Mouse (Mus musculus) heart, embryonic 14.5 days (tissue): Measurements from ENCODE around the gene Slc29a4. TPM values are rescaled to one million over a fixed set of nuclear protein-coding genes. Genes with fewer than 3 reads are reported as not detected.

Experiments used
- ATAC-seq: fragments of 200-750 bp; cut with Nextera tagmentation; 2 replicates; pipeline ENCODE4 v1.8.0; 2017; ENCODE audit warnings: low read depth, moderate TSS enrichment; ENCODE audit not compliant: insufficient number of reproducible peaks, insufficient read depth, low FRiP score
- H3K27ac ChIP-seq, 2 experiments: fragments of 200-500 bp in 1 of 2; fragments of 300-500 bp in 1 of 2; sonication (generic) in 1 of 2; replicated peaks in 1 of 2; 2 replicates each; pipeline ENCODE4 v1.5.1; 2012 to 2014; ENCODE audit warnings: low read depth in 2 of 2, low read length in 2 of 2, control low read depth in 1 of 2, mild to moderate bottlenecking in 1 of 2, mixed read lengths in 1 of 2; ENCODE audit not compliant: control insufficient read depth in 1 of 2, insufficient read depth in 1 of 2
- H3K27me3 ChIP-seq: fragments of 300-500 bp; sonication (generic); 2 replicates; pipeline ENCODE4 v1.6.1; 2014; ENCODE audit warnings: mild to moderate bottlenecking, low read length, control low read depth; ENCODE audit not compliant: control insufficient read depth, insufficient read depth
- H3K36me3 ChIP-seq: fragments of 300-500 bp; sonication (generic); 2 replicates; pipeline ENCODE4 v1.6.1; 2014; ENCODE audit warnings: mild to moderate bottlenecking, control low read depth, low read length, mixed read lengths; ENCODE audit not compliant: control insufficient read depth, insufficient read depth
- H3K4me1 ChIP-seq, 2 experiments: fragments of 200-500 bp in 1 of 2; fragments of 300-500 bp in 1 of 2; sonication (generic) in 1 of 2; 2 replicates each; pipeline ENCODE4 v1.6.1; 2012 to 2014; ENCODE audit warnings: low read length in 2 of 2, control low read depth in 1 of 2, mixed read lengths in 1 of 2; ENCODE audit not compliant: control insufficient read depth in 2 of 2, insufficient read depth in 2 of 2
- H3K4me2 ChIP-seq: fragments of 300-500 bp; sonication (generic); 2 replicates; pipeline ENCODE4 v1.6.1; 2014; ENCODE audit warnings: mild to moderate bottlenecking, low read length
- H3K4me3 ChIP-seq, 2 experiments: fragments of 200-500 bp in 1 of 2; fragments of 300-500 bp in 1 of 2; sonication (generic) in 1 of 2; 2 replicates each; pipeline ENCODE4 v1.5.1; 2012 to 2014; ENCODE audit warnings: low read length in 2 of 2, mild to moderate bottlenecking in 2 of 2, control low read depth in 1 of 2, low read depth in 1 of 2, moderate library complexity in 1 of 2; ENCODE audit not compliant: control insufficient read depth in 1 of 2, insufficient read depth in 1 of 2
- H3K9ac ChIP-seq: fragments of 300-500 bp; sonication (generic); 2 replicates; pipeline ENCODE4 v1.6.1; 2014; ENCODE audit warnings: mild to moderate bottlenecking, low read length
- H3K9me3 ChIP-seq: fragments of 300-500 bp; sonication (generic); 2 replicates; pipeline ENCODE4 v1.6.1; 2016; ENCODE audit warnings: low read length, control low read depth; ENCODE audit not compliant: control insufficient read depth
- WGBS: fragments of 180-500 bp; shearing (Covaris S2); extraction: QIAGEN DNeasy Blood & Tissue Kit; methylation state at CpG from one replicate; pipeline ENCODE4 v1.1.7; 2014; 5-methylcytosine and 5-hydroxymethylcytosine counted together
- polyA plus RNA-seq: library from polyadenylated mRNA; unstranded; fragments of >200 nt; fragmentation: Nextera tagmentation; extraction: Ambion mirVana; gene quantifications from 2 replicates; pipeline ENCODE4 v1.2.1, GENCODE M21; 2014

The Slc29a4 gene
- 1.0 and 1.7 TPM in 2 replicates for polyA plus RNA-seq

GRCm38 (mm10) chr5:142692248-142692647 is at the start of gene Slc29a4:
Gene Slc29a4 (plus strand): TSS chr5:142692512.
- H3K4me3 ChIP-seq: no peak within 1 kb of the TSS
- no peak within 1 kb of the TSS for H3K4me2 ChIP-seq
- no peaks in the 10 kb centered on the region for H3K9me3 ChIP-seq
- H3K27me3 ChIP-seq: peaks cover 11% of the 10 kb centered on the region; the same call in 1 of the 2 replicates
- no peak for ATAC-seq
- H3K36me3 ChIP-seq: no peaks in the 10 kb centered on the region
- no peak within 1 kb of the TSS for H3K9ac ChIP-seq
- WGBS: 55% methylated on average over 14 of the region's 14 CpGs
- no peak within 1 kb of the TSS for H3K27ac ChIP-seq
- no peaks in the 10 kb centered on the region for H3K4me1 ChIP-seq

DNA sequence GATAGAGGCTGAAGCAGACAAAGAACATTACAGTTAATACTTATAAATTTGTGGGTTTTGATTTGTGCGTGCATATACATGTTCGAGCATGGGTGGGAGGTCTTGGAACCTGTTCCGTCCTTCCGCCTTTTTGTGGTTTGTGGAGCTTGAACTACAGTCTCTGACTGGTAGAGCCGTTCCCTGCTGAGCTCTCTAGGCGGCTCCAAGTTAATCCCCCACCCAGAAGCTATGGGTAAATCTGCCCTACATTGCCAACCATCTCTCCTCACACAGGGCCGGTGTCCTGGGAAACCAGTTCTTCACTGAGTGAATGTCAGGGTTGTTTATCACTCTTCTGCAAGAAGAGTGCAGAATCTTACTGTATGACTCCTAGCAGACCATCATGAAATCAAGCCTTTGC is 44.1 kb upstream of the Slc29a4 start:
- no peaks in the 10 kb centered on the region for H3K27me3 ChIP-seq
- no peak for ATAC-seq
- H3K4me1 ChIP-seq: no peaks in the 10 kb centered on the region
- no peak overlapping the region for H3K4me2 ChIP-seq
- no peak overlapping the region for H3K9ac ChIP-seq
- H3K27ac ChIP-seq: no peak overlapping the region
- WGBS: 79% methylated on average over 7 of the region's 7 CpGs
- no peak overlapping the region for H3K4me3 ChIP-seq
- H3K9me3 ChIP-seq: peaks cover 6% of the 10 kb centered on the region; the same call in 1 of the 2 replicates
- H3K36me3 ChIP-seq: 0 out of 2 replicates have a peak, but pooled peaks cover 13% of the 10 kb centered on the region

GRCm38 (mm10) chr5:142649460-142650050 is 42.8 kb upstream of the Slc29a4 start:
- Histone ChIP-seq H3K27me3 (no peaks in the 10 kb centered on the region), H3K27ac (no peak overlapping the region), H3K4me3 (no peak overlapping the region), H3K4me2 (no peak overlapping the region), H3K4me1 (no peaks in the 10 kb centered on the region), H3K36me3 (0 out of 2 replicates have a peak, but pooled peaks cover 11% of the 10 kb centered on the region), H3K9me3 (peaks cover 5% of the 10 kb centered on the region; the same call in 1 of the 2 replicates), H3K9ac (no peak overlapping the region)
- no peak for ATAC-seq
- WGBS: 87% methylated on average over 4 of the region's 4 CpGs

GRCm38 (mm10) chr5:142650390-142650789 is 41.9 kb upstream of the Slc29a4 start:
- Histone ChIP-seq H3K4me3 (no peak overlapping the region), H3K9ac (no peak overlapping the region), H3K4me1 (no peaks in the 10 kb centered on the region), H3K36me3 (0 out of 2 replicates have a peak, but pooled peaks cover 17% of the 10 kb centered on the region), H3K9me3 (no peaks in the 10 kb centered on the region), H3K27me3 (no peaks in the 10 kb centered on the region), H3K27ac (no peak overlapping the region), H3K4me2 (no peak overlapping the region)
- WGBS: 46% methylated on average over 3 of the region's 3 CpGs
- no peak for ATAC-seq

GRCm38 (mm10) chr5:142650794-142651497 is 41.4 kb upstream of the Slc29a4 start:
- no peaks in the 10 kb centered on the region for H3K27me3 ChIP-seq
- no peak overlapping the region for H3K9ac ChIP-seq
- H3K36me3 ChIP-seq: peaks cover 21% of the 10 kb centered on the region
- no peaks in the 10 kb centered on the region for H3K4me1 ChIP-seq
- no peaks in the 10 kb centered on the region for H3K9me3 ChIP-seq
- H3K4me3 ChIP-seq: no peak overlapping the region
- WGBS: 72% methylated on average over 6 of the region's 6 CpGs
- H3K4me2 ChIP-seq: no peak overlapping the region
- no peak overlapping the region for H3K27ac ChIP-seq
- ATAC-seq: no peak

DNA sequence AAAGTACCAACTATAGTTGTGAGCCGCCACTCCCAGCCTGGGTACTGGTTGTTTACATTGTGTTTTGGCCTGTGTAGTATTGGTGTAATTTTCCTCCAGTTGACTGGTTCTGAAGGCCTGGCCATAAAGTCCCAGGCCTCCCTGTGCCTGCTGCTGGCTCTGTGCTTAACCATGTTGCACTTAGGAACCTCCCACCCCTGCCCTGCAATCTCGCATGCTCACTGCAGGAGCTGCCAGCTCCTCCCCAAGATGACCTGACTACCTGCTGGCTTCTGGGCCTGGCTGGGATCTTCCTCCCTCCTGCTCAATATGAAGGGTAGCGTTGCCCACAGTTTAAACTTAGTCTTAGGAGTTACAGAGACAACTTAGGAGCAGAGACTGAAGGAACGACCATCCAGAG is 40.0 kb upstream of the Slc29a4 start:
- H3K27ac ChIP-seq: no peak overlapping the region
- H3K4me2 ChIP-seq: no peak overlapping the region
- H3K4me1 ChIP-seq: no peaks in the 10 kb centered on the region
- ATAC-seq: no peak
- H3K4me3 ChIP-seq: no peak overlapping the region
- H3K9me3 ChIP-seq: no peaks in the 10 kb centered on the region
- H3K9ac ChIP-seq: no peak overlapping the region
- WGBS: 68% methylated on average over 4 of the region's 4 CpGs
- peaks cover 27% of the 10 kb centered on the region for H3K36me3 ChIP-seq
- H3K27me3 ChIP-seq: no peaks in the 10 kb centered on the region

DNA sequence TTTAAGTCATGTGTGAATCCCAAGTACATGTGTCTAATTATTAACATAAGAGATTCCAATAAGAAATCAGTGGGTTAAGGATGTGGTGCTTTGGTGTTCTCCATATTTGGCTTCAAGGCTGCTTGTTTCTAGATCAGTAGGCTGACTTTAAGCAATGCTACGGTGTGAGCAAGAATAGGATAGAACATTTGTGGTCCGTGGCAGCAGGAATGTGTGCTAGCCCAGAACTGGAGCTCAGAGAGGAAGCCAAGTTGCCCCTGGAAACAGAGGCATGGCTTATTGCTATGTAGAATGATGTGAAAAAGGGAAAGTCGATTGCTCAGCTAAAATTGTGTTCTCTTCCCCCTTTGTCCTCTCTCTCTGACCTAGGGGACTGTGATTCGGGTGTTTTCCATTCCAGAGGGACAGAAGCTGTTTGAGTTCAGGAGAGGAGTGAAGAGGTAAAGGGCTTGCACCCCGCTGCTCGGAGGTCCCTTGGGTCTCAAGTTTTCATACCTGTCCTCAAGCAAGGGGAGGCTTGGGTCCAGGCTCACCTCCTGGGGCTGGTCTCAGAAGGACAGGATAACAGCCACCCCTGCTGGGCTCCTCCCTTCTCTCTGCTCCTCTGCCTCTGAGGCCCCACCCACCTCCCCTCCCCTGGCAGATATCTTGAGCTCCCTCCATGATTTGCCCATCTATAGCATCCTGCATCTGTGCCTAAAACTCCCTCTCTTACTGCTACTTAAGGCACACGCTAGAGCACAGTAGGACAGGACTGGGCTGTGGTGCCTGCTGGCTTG is 31.5 kb upstream of the Slc29a4 start:
- H3K4me3 ChIP-seq: no peak overlapping the region
- no peak overlapping the region for H3K4me2 ChIP-seq
- H3K4me1 ChIP-seq: no peaks in the 10 kb centered on the region
- H3K9ac ChIP-seq: no peak overlapping the region
- H3K36me3 ChIP-seq: peaks cover 100% of the 10 kb centered on the region
- no peak overlapping the region for H3K27ac ChIP-seq
- no peak for ATAC-seq
- H3K27me3 ChIP-seq: no peaks in the 10 kb centered on the region
- no peaks in the 10 kb centered on the region for H3K9me3 ChIP-seq
- 87% methylated on average over 7 of the region's 7 CpGs for WGBS
